In genomic region chr3:35405621-35406079, GRCm38 (mm10) we compare ENCODE assay signal across 7 mouse cellular contexts.
DNase-seq lines count a peak whose midpoint lies in the region; ATAC-seq and TF ChIP-seq lines count a peak whose summit lies in the region.

No protein-coding gene starts in this region.

- H3K36me3 ChIP-seq in CH12.LX (replicated peaks in 1 of 2; ENCODE audit: control insufficient read depth in 1 of 2, insufficient read depth in 1 of 2, low read length in 1 of 2) = no peaks in the 10 kb centered on the region
- H3K36me3 ChIP-seq in hindbrain, embryonic 16.5 days (ENCODE audit: control insufficient read depth, insufficient read depth, low read length) = no peaks in the 10 kb centered on the region
- H3K36me3 ChIP-seq in limb, embryonic 13.5 days = no peaks in the 10 kb centered on the region
- no peaks in the 10 kb centered on the region for H3K36me3 ChIP-seq in neural tube, embryonic 13.5 days

- TF ChIP-seq CTCF in CH12.LX (conservative IDR thresholded peaks at IDR 0.05 in 1 of 2, IDR thresholded peaks at IDR 0.05 in 1 of 2; ENCODE audit: low read depth in 2 of 2, low read length in 2 of 2) = peak in 1 of 2 experiments; percentile 58; a peak in 3 of 4 replicates

- no peak for TF ChIP-seq EP300 in CH12.LX (IDR thresholded peaks at IDR 0.05; ENCODE audit: low read length)

- H3K4me2 ChIP-seq in CH12.LX (ENCODE audit: insufficient read depth, low read depth, poor library complexity, severe bottlenecking) = no peak overlapping the region
- H3K4me2 ChIP-seq in hindbrain, embryonic 16.5 days (ENCODE audit: low read length) = peak overlapping the region; percentile 18
- peak overlapping the region; percentile 48 for H3K4me2 ChIP-seq in limb, embryonic 13.5 days (replicated peaks)
- peak overlapping the region; percentile 26 for H3K4me2 ChIP-seq in neural tube, embryonic 13.5 days

- no peak overlapping the region for H3K9ac ChIP-seq in CH12.LX (ENCODE audit: insufficient read depth, low read depth)
- H3K9ac ChIP-seq in hindbrain, embryonic 16.5 days (ENCODE audit: low read depth, low read length) = no peak overlapping the region
- no peak overlapping the region for H3K9ac ChIP-seq in limb, embryonic 13.5 days
- H3K9ac ChIP-seq in neural tube, embryonic 13.5 days = no peak overlapping the region

- peaks cover 3 to 17% of the 10 kb centered on the region in 2 experiments; a peak in 2 of 4 replicates for H3K4me1 ChIP-seq in CH12.LX (ENCODE audit: control insufficient read depth in 1 of 2, insufficient read depth in 2 of 2)
- H3K4me1 ChIP-seq in hindbrain, embryonic 16.5 days (ENCODE audit: control insufficient read depth, insufficient read depth, low read depth, low read length) = 0 out of 2 replicates have a peak, but pooled peaks cover 9% of the 10 kb centered on the region
- peaks cover 4% of the 10 kb centered on the region; the same call in 1 of the 2 replicates for H3K4me1 ChIP-seq in limb, embryonic 13.5 days
- H3K4me1 ChIP-seq in neural tube, embryonic 13.5 days (replicated peaks) = peaks cover 29% of the 10 kb centered on the region

- no peak overlapping the region for H3K4me3 ChIP-seq in CH12.LX (replicated peaks in 1 of 3; ENCODE audit: low read depth in 2 of 3, low read length in 2 of 3, poor library complexity in 1 of 3)
- no peak overlapping the region for H3K4me3 ChIP-seq in hindbrain, embryonic 16.5 days (ENCODE audit: low read length)
- no peak overlapping the region for H3K4me3 ChIP-seq in limb, embryonic 13.5 days
- H3K4me3 ChIP-seq in neural tube, embryonic 13.5 days = no peak overlapping the region

- no peak overlapping the region for H3K27ac ChIP-seq in CH12.LX (ENCODE audit: insufficient read depth, low read depth)
- H3K27ac ChIP-seq in hindbrain, embryonic 16.5 days (ENCODE audit: low read depth, low read length) = peak overlapping the region; percentile 71
- no peak overlapping the region for H3K27ac ChIP-seq in limb, embryonic 13.5 days
- H3K27ac ChIP-seq in neural tube, embryonic 13.5 days (replicated peaks) = peak overlapping the region; percentile 74

- no peaks in the 10 kb centered on the region for H3K79me2 ChIP-seq in CH12.LX (replicated peaks; ENCODE audit: control insufficient read depth, extremely low read depth, insufficient read depth, poor library complexity, severe bottlenecking)

- in situ Hi-C loops in CH12.LX (cut with MboI; ENCODE audit: low pct_ligation_motif_present, low pct_unique_long_range_greater_than_20kb, low sequenced_read_pairs) = no loop called here

- peak; percentile 67; the same call in 1 of the 2 replicates for ATAC-seq in hindbrain, embryonic 16.5 days
- ATAC-seq in limb, embryonic 13.5 days (ENCODE audit: low FRiP score, low read depth) = peak; percentile 66; the same call in 1 of the 2 replicates
- peak; percentile 85 for ATAC-seq in neural tube, embryonic 13.5 days (ENCODE audit: low read depth)
- ATAC-seq in erythroid progenitor cell, adult 5-6 weeks (replicated peaks; ENCODE audit: low FRiP score, poor library complexity, severe bottlenecking) = no peak

- WGBS in hindbrain, embryonic 16.5 days = 15% methylated on average over 14 of the region's 14 CpGs
- 43% methylated on average over 14 of the region's 14 CpGs for WGBS in limb, embryonic 13.5 days
- WGBS in neural tube, embryonic 13.5 days = 16% methylated on average over 14 of the region's 14 CpGs

- no peaks in the 10 kb centered on the region for H3K27me3 ChIP-seq in CH12.LX (replicated peaks)
- H3K27me3 ChIP-seq in hindbrain, embryonic 16.5 days (replicated peaks; ENCODE audit: control insufficient read depth, insufficient read depth, low read length) = no peaks in the 10 kb centered on the region
- H3K27me3 ChIP-seq in limb, embryonic 13.5 days = no peaks in the 10 kb centered on the region
- H3K27me3 ChIP-seq in neural tube, embryonic 13.5 days = no peaks in the 10 kb centered on the region

- no peaks in the 10 kb centered on the region for H3K9me3 ChIP-seq in CH12.LX (replicated peaks; ENCODE audit: low read length)
- no peaks in the 10 kb centered on the region for H3K9me3 ChIP-seq in hindbrain, embryonic 16.5 days (ENCODE audit: control insufficient read depth, low read length)
- H3K9me3 ChIP-seq in limb, embryonic 13.5 days = no peaks in the 10 kb centered on the region
- no peaks in the 10 kb centered on the region for H3K9me3 ChIP-seq in neural tube, embryonic 13.5 days

- no peak for TF ChIP-seq POLR2A in CH12.LX (IDR thresholded peaks at IDR 0.05; ENCODE audit: low read depth, low read length)

- peak; percentile 34 for TF ChIP-seq RAD21 in CH12.LX (IDR thresholded peaks at IDR 0.05; ENCODE audit: low read depth, low read length)

- DNase-seq in CH12.LX (ENCODE audit: extremely low read depth) (peak; percentile 21), R1 (ENCODE audit: low read depth, low spot score) (peak; percentile 73)
- DNase-seq in frontal cortex, postnatal 10 days (ENCODE audit: low spot score in 2 of 2) = peak; percentile 40 to 54

- dilution Hi-C loops in CH12.LX (cut with MboI; ENCODE audit: extremely low pct_ligation_motif_present, extremely low pct_unique_long_range_greater_than_20kb, low sequenced_read_pairs) = no loop called here

TF ChIP-seq in CH12.LX, 34 proteins besides CTCF, POLR2A, EP300 and RAD21:
- peak; percentile 64 for TF ChIP-seq SMC3 (IDR thresholded peaks at IDR 0.05; ENCODE audit: low read depth, low read length)
- no peak for TF ChIP-seq CHD2 (IDR thresholded peaks at IDR 0.05; ENCODE audit: low read length)
- no peak for TF ChIP-seq USF1 (IDR thresholded peaks at IDR 0.05; ENCODE audit: low read depth, low read length)
- no peak for TF ChIP-seq KAT2A (IDR thresholded peaks at IDR 0.05; ENCODE audit: insufficient replicate concordance, low read length)
- no peak for TF ChIP-seq SIN3A (IDR thresholded peaks at IDR 0.05; ENCODE audit: low read length)
- TF ChIP-seq CHD1 (IDR thresholded peaks at IDR 0.05; ENCODE audit: low read depth, low read length) = no peak
- no peak for TF ChIP-seq MAX (IDR thresholded peaks at IDR 0.05; ENCODE audit: low read length)
- TF ChIP-seq JUND (conservative IDR thresholded peaks at IDR 0.05; ENCODE audit: low read depth, low read length) = no peak

Comparison
In these comparisons a context has a peak if more than half of its experiments do, and no peak if none do; other contexts are left out.
1. DNase-seq: peak in every context shown above with its lines; median percentile 73 in R1; 47 in frontal cortex, postnatal 10 days; 21 in CH12.LX.
2. H3K27ac ChIP-seq: peak in hindbrain, embryonic 16.5 days (single experiment) and neural tube, embryonic 13.5 days (single experiment); none in CH12.LX (single experiment) and limb, embryonic 13.5 days (single experiment).